Mouse (Mus musculus): ENCODE results near the gene Lta. TPM values are rescaled to one million over a fixed set of nuclear protein-coding genes. Genes with fewer than 3 reads are reported as not detected.

Gene Lta
- total and polyA plus RNA-seq, 2 experiments from 2014 or later: 0.80 TPM; not detected in 1

GRCm38 (mm10) chr17:35220156-35220952 lies 15.2 kb upstream of the Lta start, which contains the start of gene Gm16181:
Gene Gm16181, plus strand, starts transcription at chr17:35220834.
- peaks cover 21% of the 10 kb centered on the region for H3K36me3 ChIP-seq (ENCODE audit: insufficient read depth)
- no peaks in the 10 kb centered on the region for H3K27me3 ChIP-seq (ENCODE audit: insufficient read depth, low read length)
- DNase-seq (no peak), ATAC-seq (no peak)
- H3K27ac ChIP-seq (ENCODE audit: low read depth, low read length): no peak within 1 kb of the TSS
- no peak for TF ChIP-seq CTCF (IDR thresholded peaks at IDR 0.05; ENCODE audit: low read depth)
- no peak within 1 kb of the TSS for H3K4me2 ChIP-seq (ENCODE audit: low read depth)
- H3K9ac ChIP-seq: no peak within 1 kb of the TSS
- no peak within 1 kb of the TSS for H3K4me3 ChIP-seq (ENCODE audit: low read depth, low read length)
- WGBS: 80% methylated on average over 25 of the region's 28 CpGs
- no peaks in the 10 kb centered on the region for H3K9me3 ChIP-seq (ENCODE audit: low read length)
- no peaks in the 10 kb centered on the region for H3K4me1 ChIP-seq (ENCODE audit: insufficient read depth)

GRCm38 (mm10) chr17:35219601-35220041 lies 14.5 kb upstream of the Lta start:
- WGBS: 91% methylated on average over 6 of the region's 6 CpGs
- Histone ChIP-seq H3K4me1 (ENCODE audit: insufficient read depth) (no peaks in the 10 kb centered on the region), H3K27ac (ENCODE audit: low read depth, low read length) (no peak overlapping the region), H3K9ac (no peak overlapping the region), H3K4me2 (ENCODE audit: low read depth) (no peak overlapping the region), H3K36me3 (ENCODE audit: insufficient read depth) (peaks cover 19% of the 10 kb centered on the region), H3K9me3 (ENCODE audit: low read length) (no peaks in the 10 kb centered on the region), H3K4me3 (ENCODE audit: low read depth, low read length) (no peak overlapping the region), H3K27me3 (ENCODE audit: insufficient read depth, low read length) (no peaks in the 10 kb centered on the region)
- DNase-seq (no peak), ATAC-seq (no peak)
- no peak for TF ChIP-seq CTCF (IDR thresholded peaks at IDR 0.05; ENCODE audit: low read depth)

- Histone ChIP-seq H3K4me2 (ENCODE audit: low read depth) (no peak overlapping the region), H3K4me3 (ENCODE audit: low read depth, low read length) (no peak overlapping the region), H3K27me3 (ENCODE audit: insufficient read depth, low read length) (no peaks in the 10 kb centered on the region), H3K4me1 (ENCODE audit: insufficient read depth) (no peaks in the 10 kb centered on the region), H3K27ac (ENCODE audit: low read depth, low read length) (no peak overlapping the region), H3K9ac (no peak overlapping the region), H3K9me3 (ENCODE audit: low read length) (no peaks in the 10 kb centered on the region), H3K36me3 (ENCODE audit: insufficient read depth) (peaks cover 19% of the 10 kb centered on the region)
- no peak for ATAC-seq
- no peak for TF ChIP-seq CTCF (IDR thresholded peaks at IDR 0.05; ENCODE audit: low read depth)
- DNase-seq: no peak
- WGBS: 82% methylated on average over 18 of the region's 18 CpGs
Observed at GRCm38 (mm10) chr17:35218516-35219193, 13.5 kb upstream of the Lta start.

- Histone ChIP-seq H3K4me3 (ENCODE audit: low read depth, low read length) (no peak overlapping the region), H3K27me3 (ENCODE audit: insufficient read depth, low read length) (no peaks in the 10 kb centered on the region), H3K4me2 (ENCODE audit: low read depth) (no peak overlapping the region), H3K9ac (no peak overlapping the region), H3K27ac (ENCODE audit: low read depth, low read length) (no peak overlapping the region), H3K9me3 (ENCODE audit: low read length) (no peaks in the 10 kb centered on the region), H3K4me1 (ENCODE audit: insufficient read depth) (no peaks in the 10 kb centered on the region), H3K36me3 (ENCODE audit: insufficient read depth) (no peaks in the 10 kb centered on the region)
- TF ChIP-seq CTCF (IDR thresholded peaks at IDR 0.05; ENCODE audit: low read depth): no peak
- WGBS: 92% methylated on average over 5 of the region's 5 CpGs
- ATAC-seq: no peak
- DNase-seq: no peak
Observed at GRCm38 (mm10) chr17:35213071-35213470, 7.9 kb upstream of the Lta start.

GRCm38 (mm10) chr17:35210593-35210992 lies 5.4 kb upstream of the Lta start:
- no peak overlapping the region for H3K4me3 ChIP-seq (ENCODE audit: low read depth, low read length)
- H3K9ac ChIP-seq: no peak overlapping the region
- WGBS: 84% methylated on average over 3 of the region's 3 CpGs
- H3K36me3 ChIP-seq (ENCODE audit: insufficient read depth): no peaks in the 10 kb centered on the region
- no peak for TF ChIP-seq CTCF (IDR thresholded peaks at IDR 0.05; ENCODE audit: low read depth)
- no peak overlapping the region for H3K27ac ChIP-seq (ENCODE audit: low read depth, low read length)
- H3K9me3 ChIP-seq (ENCODE audit: low read length): no peaks in the 10 kb centered on the region
- H3K4me2 ChIP-seq (ENCODE audit: low read depth): no peak overlapping the region
- ATAC-seq: no peak
- no peaks in the 10 kb centered on the region for H3K27me3 ChIP-seq (ENCODE audit: insufficient read depth, low read length)
- no peaks in the 10 kb centered on the region for H3K4me1 ChIP-seq (ENCODE audit: insufficient read depth)
- no peak for DNase-seq

- ATAC-seq: no peak
- DNase-seq: no peak
- no peak for TF ChIP-seq CTCF (IDR thresholded peaks at IDR 0.05; ENCODE audit: low read depth)
Observed at GRCm38 (mm10) chr17:35209785-35210535, 4.8 kb upstream of the Lta start.

More at GRCm38 (mm10) chr17:35209785-35210535, 4.8 kb upstream of the Lta start:
- no peaks in the 10 kb centered on the region for H3K27me3 ChIP-seq (ENCODE audit: insufficient read depth, low read length)
- no peak overlapping the region for H3K27ac ChIP-seq (ENCODE audit: low read depth, low read length)
- 65% methylated on average over 12 of the region's 12 CpGs for WGBS
- H3K9me3 ChIP-seq (ENCODE audit: low read length): no peaks in the 10 kb centered on the region
- H3K4me2 ChIP-seq (ENCODE audit: low read depth): no peak overlapping the region
- H3K36me3 ChIP-seq (ENCODE audit: insufficient read depth): no peaks in the 10 kb centered on the region
- no peak overlapping the region for H3K9ac ChIP-seq
- no peak overlapping the region for H3K4me3 ChIP-seq (ENCODE audit: low read depth, low read length)
- H3K4me1 ChIP-seq (ENCODE audit: insufficient read depth): no peaks in the 10 kb centered on the region

Measured in forebrain, postnatal 0 days (tissue).